Mouse (Mus musculus) MEL-GATA-1-ER (cell line): ENCODE data around the gene Gm8005.
"Not testable (repeated sequence)": the region's sequence is repeated elsewhere in the genome, so short reads cannot be mapped to it uniquely, and the experiment has no call there.

Experiments
- DNase-seq: peaks from one replicate; pipeline ENCODE4 v3.0.0-alpha.2; 2012; ENCODE audit warnings: low read depth; ENCODE audit errors: extremely low read depth

Gm8005 gene

DNA sequence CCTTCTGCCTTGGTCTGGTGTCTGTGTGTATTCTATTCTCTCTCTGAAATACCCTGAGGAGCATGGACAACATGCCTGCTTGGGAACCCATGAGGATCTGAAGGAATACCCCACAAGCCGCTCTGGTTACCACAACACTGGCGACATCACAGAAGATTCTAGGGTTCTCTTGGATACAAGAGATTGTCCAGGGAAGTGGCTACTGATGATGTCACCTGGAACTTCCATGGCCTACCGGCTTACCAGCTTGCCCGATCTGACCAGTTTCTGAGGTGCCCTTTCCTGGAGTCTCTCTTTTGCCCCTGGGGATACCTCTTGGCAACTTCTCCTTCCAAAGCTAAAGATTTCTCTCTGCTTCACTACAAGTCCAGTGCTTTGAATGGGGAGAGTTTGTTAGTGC is at the start of gene Gm8005:
Gene Gm8005, minus strand, starts transcription at position 101 of the 400 bp plus-strand sequence.
- DNase-seq = not testable (repeated sequence)

DNA sequence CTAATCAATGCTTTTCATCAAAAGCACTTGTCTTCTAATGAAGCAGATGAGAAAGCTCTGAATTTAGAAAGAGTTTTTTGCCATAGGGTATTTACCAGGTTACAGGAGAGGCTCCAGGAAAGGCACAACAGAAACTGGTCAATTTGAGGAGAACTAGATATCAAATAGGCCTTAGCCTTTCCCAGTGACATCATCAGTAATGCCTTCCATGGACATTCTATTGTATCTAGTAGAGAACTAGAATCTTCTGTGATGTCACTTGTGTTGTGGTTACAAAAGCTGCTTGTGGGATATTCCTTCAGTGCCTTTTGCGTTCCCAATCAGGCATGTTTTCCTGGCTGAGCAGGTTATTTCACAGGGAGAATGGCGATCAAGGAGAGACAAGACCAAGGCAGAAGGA is 24.1 kb upstream of the Gm8005 start, which contains the start of gene Gm8011:
Gene Gm8011, plus strand, starts transcription at position 301 of the 400 bp plus-strand sequence.
- not testable (repeated sequence) for DNase-seq
